Mouse (Mus musculus): ENCODE results near the gene Snx22.

The Snx22 gene

GRCm38 (mm10) chr9:66069583-66069982, at the start of gene Snx22:
TSS of gene Snx22 (minus strand) at chr9:66069719.
- peak; percentile 90 to 91 for DNase-seq

GRCm38 (mm10) chr9:66116890-66117289, 47.4 kb upstream of the Snx22 start:
- DNase-seq: peak; percentile 21 to 45

GRCm38 (mm10) chr9:66114341-66114740, 44.8 kb upstream of the Snx22 start:
- DNase-seq: no peak

GRCm38 (mm10) chr9:66110611-66111379, 41.3 kb upstream of the Snx22 start:
- peak; percentile 45 to 69 for DNase-seq

- peak in 1 of 2 experiments; percentile 29 for DNase-seq
Measured at GRCm38 (mm10) chr9:66110126-66110525, 40.6 kb upstream of the Snx22 start.

- DNase-seq: peak; percentile 54 to 76
Measured at GRCm38 (mm10) chr9:66109574-66109973, 40.1 kb upstream of the Snx22 start.

GRCm38 (mm10) chr9:66105168-66105567, 35.6 kb upstream of the Snx22 start:
- peak; percentile 31 to 57 for DNase-seq

- peak in 1 of 2 experiments; percentile 20 for DNase-seq
Measured at GRCm38 (mm10) chr9:66104601-66105000, 35.1 kb upstream of the Snx22 start.

- DNase-seq: no peak
Measured at GRCm38 (mm10) chr9:66102668-66103067, 33.1 kb upstream of the Snx22 start.

GRCm38 (mm10) chr9:66101577-66101976, 32.1 kb upstream of the Snx22 start:
- DNase-seq: no peak

- no peak for DNase-seq
Measured at GRCm38 (mm10) chr9:66092664-66093063, 23.1 kb upstream of the Snx22 start.

GRCm38 (mm10) chr9:66091327-66092231, 22.1 kb upstream of the Snx22 start:
- DNase-seq: peak in 1 of 2 experiments; percentile 40

- peak in 1 of 2 experiments; percentile 26 for DNase-seq
Measured at GRCm38 (mm10) chr9:66090593-66091244, 21.2 kb upstream of the Snx22 start.

GRCm38 (mm10) chr9:66088411-66088810, 18.9 kb upstream of the Snx22 start:
- DNase-seq: peak; percentile 66 to 70

GRCm38 (mm10) chr9:66087062-66087461, 17.5 kb upstream of the Snx22 start:
- no peak for DNase-seq

GRCm38 (mm10) chr9:66084171-66084570, 14.7 kb upstream of the Snx22 start:
- DNase-seq: no peak

GRCm38 (mm10) chr9:66081999-66082398, 12.5 kb upstream of the Snx22 start:
- no peak for DNase-seq

GRCm38 (mm10) chr9:66080804-66081459, 11.4 kb upstream of the Snx22 start:
- no peak for DNase-seq

GRCm38 (mm10) chr9:66078493-66078892, 9.0 kb upstream of the Snx22 start:
- DNase-seq: no peak

- DNase-seq: no peak
Measured at GRCm38 (mm10) chr9:66078072-66078471, 8.6 kb upstream of the Snx22 start.

- no peak for DNase-seq
Measured at GRCm38 (mm10) chr9:66072754-66073153, 3.2 kb upstream of the Snx22 start.

GRCm38 (mm10) chr9:66070151-66070550, 632 bp upstream of the Snx22 start:
- DNase-seq: no peak

Data from kidney, postnatal 25 days (tissue).